Mouse (Mus musculus): Measurements from ENCODE around the gene Dnhd1. TPM values are rescaled to one million over a fixed set of nuclear protein-coding genes. Genes with fewer than 3 reads are reported as not detected.
"Not testable (repeated sequence)": the region's sequence is repeated elsewhere in the genome, so short reads cannot be mapped to it uniquely, and the experiment has no call there.

Dnhd1 gene
- total RNA-seq, 2 experiments from 2014 or later = 0.17 to 1.6 TPM

- ATAC-seq (replicated peaks; ENCODE audit: poor library complexity) = no peak
Measured at GRCm38 (mm10) chr7:105639756-105640155, 10.9 kb upstream of the Dnhd1 start, which contains the start of gene Timm10b. Timm10b (plus strand) TSS chr7:105640056.

GRCm38 (mm10) chr7:105640233-105640893, 10.3 kb upstream of the Dnhd1 start, which contains the start of the genes Arfip2 and Gm45799:
Arfip2 (minus strand) TSS chr7:105640416.
Gm45799 (plus strand) TSS chr7:105640552.
- peak; percentile 79 for ATAC-seq (replicated peaks; ENCODE audit: poor library complexity)

- peak; percentile 33 for ATAC-seq (replicated peaks; ENCODE audit: poor library complexity)
Measured at GRCm38 (mm10) chr7:105640894-105641255, 9.8 kb upstream of the Dnhd1 start.

DNA sequence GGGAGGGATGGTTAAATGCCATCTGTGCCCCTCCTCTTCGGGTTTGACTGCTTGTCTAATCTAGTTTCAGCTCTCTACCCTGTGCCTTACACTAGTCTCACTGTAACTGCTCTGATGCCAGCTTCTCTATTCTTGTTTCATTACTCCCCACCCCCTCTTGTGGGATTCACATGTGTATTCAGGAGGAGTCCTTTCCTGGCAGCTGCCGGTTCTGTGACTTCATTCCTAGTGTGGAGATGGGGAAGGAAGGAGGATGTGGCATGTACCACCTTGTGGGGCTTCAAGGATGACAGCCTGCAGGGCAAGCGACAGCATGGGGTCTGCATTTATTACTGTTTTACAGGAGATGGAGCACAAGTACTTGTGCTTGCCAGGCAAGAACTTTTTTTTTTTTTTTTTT, 8.7 kb upstream of the Dnhd1 start:
- ATAC-seq (replicated peaks; ENCODE audit: poor library complexity) = peak; percentile 15

- ATAC-seq (replicated peaks; ENCODE audit: poor library complexity) = no peak
Measured at GRCm38 (mm10) chr7:105685541-105686197, 35.0 kb downstream of the Dnhd1 start.

DNA sequence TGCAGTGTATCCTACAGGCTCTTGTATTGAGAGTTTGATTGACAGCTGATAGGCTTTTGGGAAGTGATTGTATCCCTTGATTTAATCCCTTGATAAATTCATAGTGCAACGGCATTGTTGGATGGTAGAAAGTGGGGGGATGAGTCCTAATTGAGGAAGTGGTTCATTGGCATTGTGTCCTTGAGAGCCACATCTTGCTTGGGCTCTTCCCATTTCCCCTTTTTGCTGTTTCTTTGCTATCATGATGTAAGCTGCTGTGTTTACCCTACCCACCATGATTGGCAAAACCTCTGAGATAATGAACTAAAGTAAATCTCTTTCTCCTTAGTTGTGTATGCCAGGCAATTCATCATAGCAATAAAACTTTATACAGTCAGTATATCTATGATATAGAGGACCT, 40.2 kb downstream of the Dnhd1 start:
- peak; percentile 98 for ATAC-seq (replicated peaks; ENCODE audit: poor library complexity)

- ATAC-seq (replicated peaks; ENCODE audit: poor library complexity) = no peak
Measured at GRCm38 (mm10) chr7:105703184-105703583, 52.6 kb downstream of the Dnhd1 start.

DNA sequence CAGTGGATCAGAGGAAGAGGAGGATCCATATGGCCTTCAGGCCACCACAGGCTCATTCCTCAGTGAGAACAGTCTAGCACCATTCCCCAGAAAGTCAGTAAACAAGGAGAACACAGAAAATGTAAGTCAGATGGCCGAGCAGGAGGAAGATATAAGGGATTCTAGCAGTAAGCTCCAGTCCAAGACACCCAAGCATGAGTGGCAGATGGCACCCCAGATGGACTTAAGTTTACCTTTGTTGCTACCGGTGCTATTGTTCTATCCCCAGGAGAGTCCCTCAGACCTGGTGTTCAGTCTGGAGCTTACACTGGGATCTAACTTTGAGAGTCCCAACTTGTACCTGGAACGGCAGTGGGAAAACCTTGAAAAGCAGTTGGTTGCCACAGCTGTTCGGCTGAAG, 53.2 kb downstream of the Dnhd1 start:
- ATAC-seq (replicated peaks; ENCODE audit: poor library complexity) = no peak

GRCm38 (mm10) chr7:105708733-105709132, 58.1 kb downstream of the Dnhd1 start:
- ATAC-seq (replicated peaks; ENCODE audit: poor library complexity) = peak; percentile 97

- ATAC-seq (replicated peaks; ENCODE audit: poor library complexity) = peak; percentile 61; the same call in 1 of the 2 replicates
Measured at GRCm38 (mm10) chr7:105715366-105715765, 64.7 kb downstream of the Dnhd1 start.

GRCm38 (mm10) chr7:105721916-105722315, 71.3 kb downstream of the Dnhd1 start:
- no peak for ATAC-seq (replicated peaks; ENCODE audit: poor library complexity)

DNA sequence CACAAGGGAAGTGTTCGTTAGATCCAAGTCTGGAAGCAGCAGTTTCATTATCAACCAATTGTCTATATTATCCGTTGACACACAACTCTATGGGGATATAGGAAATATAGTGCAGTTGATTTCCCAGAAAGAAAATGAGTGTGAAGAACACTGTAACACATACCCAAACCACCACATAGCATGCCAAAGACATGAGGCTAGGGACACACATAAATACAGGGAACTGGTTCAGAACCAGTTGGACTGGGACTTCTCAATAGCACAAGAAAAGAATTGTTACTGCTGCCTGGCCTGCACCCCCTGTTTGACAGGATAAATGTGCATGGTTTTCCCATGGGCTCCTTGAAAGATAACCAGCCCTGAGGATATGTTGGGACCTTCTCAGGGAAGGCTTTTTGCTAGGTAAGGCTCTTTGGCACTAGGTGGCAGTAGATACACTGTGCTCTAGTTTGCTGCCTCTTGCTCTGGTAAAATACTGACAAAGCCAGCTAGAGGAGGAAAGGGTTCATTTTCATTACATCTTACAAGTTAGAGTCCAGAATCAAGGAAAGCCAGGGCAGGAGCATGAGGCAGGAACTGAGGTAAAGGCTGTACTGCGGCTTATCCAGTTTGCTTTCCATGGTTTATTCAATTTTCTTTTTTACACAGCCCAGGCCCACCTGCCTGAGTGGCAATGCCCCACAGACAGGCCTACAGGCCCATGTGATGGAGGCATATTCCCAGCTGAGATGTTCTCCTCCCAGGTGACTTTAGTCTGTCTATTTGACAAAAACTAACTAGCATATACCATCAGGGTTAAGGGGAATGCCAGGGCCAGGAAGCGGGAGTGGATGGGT, 75.7 kb downstream of the Dnhd1 start:
- peak; percentile 96 for ATAC-seq (replicated peaks; ENCODE audit: poor library complexity)

- ATAC-seq (replicated peaks; ENCODE audit: poor library complexity) = no peak
Measured at GRCm38 (mm10) chr7:105726980-105727325, 76.3 kb downstream of the Dnhd1 start.

- no peak for ATAC-seq (replicated peaks; ENCODE audit: poor library complexity)
Measured at GRCm38 (mm10) chr7:105728701-105729428, 78.2 kb downstream of the Dnhd1 start.

DNA sequence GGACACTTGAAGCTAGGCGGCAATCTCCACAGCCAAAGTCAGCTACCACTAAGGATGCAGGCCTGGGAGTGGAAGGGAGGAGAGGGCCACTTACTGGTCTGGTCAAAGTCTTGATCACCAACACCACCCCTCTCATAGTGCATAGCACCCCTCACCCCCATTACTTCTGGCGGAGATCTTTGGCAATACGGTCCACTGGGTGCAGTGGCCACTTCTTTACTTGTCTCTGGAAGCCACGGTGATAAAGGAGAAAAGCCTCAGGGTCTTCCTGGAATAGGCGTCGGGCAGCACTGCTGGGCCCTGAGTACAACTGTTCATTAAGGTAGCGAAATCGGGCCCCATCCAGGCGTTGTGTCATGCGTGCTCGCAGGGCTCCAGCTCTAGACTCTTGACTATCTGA, 83.2 kb downstream of the Dnhd1 start:
- no peak for ATAC-seq (replicated peaks; ENCODE audit: poor library complexity)

DNA sequence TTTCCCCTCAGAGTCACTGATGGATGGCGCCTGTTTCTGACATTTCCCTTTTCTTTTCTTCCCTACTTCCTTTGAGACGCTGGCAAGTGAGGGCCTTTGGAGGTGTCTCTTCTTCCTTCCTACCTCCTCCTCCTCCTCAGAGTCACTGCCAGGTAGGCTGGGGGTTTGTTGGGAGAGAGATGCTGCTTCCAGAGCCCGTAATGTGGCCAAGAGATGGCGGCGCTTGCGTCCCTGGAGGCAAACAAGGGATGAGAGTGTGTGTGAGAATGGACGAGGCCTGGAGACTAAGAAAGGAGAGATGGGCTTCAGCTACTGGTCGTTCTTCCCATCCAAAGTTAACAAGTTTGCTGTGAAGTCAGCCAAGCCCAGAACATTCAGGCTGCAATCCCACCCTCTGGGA, 84.2 kb downstream of the Dnhd1 start:
- ATAC-seq (replicated peaks; ENCODE audit: poor library complexity) = no peak

GRCm38 (mm10) chr7:105735464-105735863, 84.8 kb downstream of the Dnhd1 start:
- not testable (repeated sequence) for ATAC-seq (replicated peaks; ENCODE audit: poor library complexity)

GRCm38 (mm10) chr7:105736264-105736901, 85.8 kb downstream of the Dnhd1 start, which contains the start of gene Ilk:
Ilk (plus strand) TSS chr7:105736592.
- ATAC-seq (replicated peaks; ENCODE audit: poor library complexity) = peak; percentile 80

- peak; percentile 8 for ATAC-seq (replicated peaks; ENCODE audit: poor library complexity)
Measured at GRCm38 (mm10) chr7:105736911-105737521, 86.4 kb downstream of the Dnhd1 start, which contains the start of gene Rrp8. Rrp8 (minus strand) TSS chr7:105737385.

DNA sequence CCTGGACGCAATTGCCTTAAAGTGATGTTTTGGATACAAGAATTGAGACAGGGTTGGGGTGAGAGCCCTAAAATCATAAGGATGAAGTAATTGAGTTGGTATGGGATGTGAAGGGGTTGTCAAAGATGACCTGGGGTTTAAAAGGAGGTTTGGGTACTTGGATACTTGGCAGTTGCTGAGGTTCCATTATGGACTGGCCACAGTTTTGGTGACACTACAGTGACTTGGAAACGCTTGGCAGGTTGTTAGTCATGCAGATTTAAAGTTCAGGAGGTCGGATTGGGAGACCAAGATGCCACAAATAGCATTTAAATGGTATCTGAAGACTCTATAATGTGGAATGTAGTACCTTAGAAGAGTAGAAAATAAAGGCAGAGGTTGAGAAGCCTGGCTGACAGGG, 87.0 kb downstream of the Dnhd1 start:
- no peak for ATAC-seq (replicated peaks; ENCODE audit: poor library complexity)

All from megakaryocyte progenitor cell, adult 5-6 weeks (primary cell).